Mouse (Mus musculus): ENCODE measurements around the gene Dhx40. TPM values are rescaled to one million over a fixed set of nuclear protein-coding genes. Genes with fewer than 3 reads are reported as not detected.
"Not testable (repeated sequence)": the region's sequence is repeated elsewhere in the genome, so short reads cannot be mapped to it uniquely, and the experiment has no call there.

The Dhx40 gene
- polyA plus RNA-seq, 1 experiment = 4.4 TPM

DNA sequence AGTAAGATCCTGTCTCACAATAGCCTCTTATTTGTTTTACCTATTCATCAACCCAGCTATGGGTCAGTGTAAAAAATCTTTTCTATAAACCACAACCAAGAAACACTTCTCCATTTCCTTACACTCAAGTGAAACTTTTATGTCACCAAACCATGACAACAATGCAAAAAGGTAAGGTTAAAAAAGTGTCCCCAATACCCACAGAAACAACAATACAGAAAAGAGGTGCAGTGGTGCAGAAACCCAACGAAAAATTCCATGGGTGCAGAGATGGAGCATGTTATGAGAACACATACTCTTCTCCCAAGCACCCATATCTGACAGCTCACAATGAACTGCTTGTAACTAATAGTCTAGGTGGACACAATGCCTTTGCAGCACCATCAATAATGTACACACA lies 13.4 kb downstream of the Dhx40 start:
- TF ChIP-seq CTCF (IDR thresholded peaks at IDR 0.05; ENCODE audit: insufficient read depth, low read length) (no peak), POLR2A (IDR thresholded peaks at IDR 0.05; ENCODE audit: borderline replicate concordance, extremely low read depth, low read depth, low read length) (no peak)
- no peak for DNase-seq
- 80% methylated on average over 1 of the region's 1 CpGs for WGBS
- H3K4me1 ChIP-seq (ENCODE audit: control insufficient read depth, insufficient read depth, low read length) = no peaks in the 10 kb centered on the region
- no peak overlapping the region for H3K4me3 ChIP-seq (replicated peaks; ENCODE audit: extremely low read depth, low read depth, low read length)

- not testable (repeated sequence) for H3K4me3 ChIP-seq (replicated peaks; ENCODE audit: extremely low read depth, low read depth, low read length); H3K4me1 ChIP-seq (ENCODE audit: control insufficient read depth, insufficient read depth, low read length); DNase-seq
- WGBS = 97% methylated on average over 5 of the region's 5 CpGs
These were observed 20.1 kb downstream of the Dhx40 start for GRCm38 (mm10) chr11:86787436-86787835.

DNA sequence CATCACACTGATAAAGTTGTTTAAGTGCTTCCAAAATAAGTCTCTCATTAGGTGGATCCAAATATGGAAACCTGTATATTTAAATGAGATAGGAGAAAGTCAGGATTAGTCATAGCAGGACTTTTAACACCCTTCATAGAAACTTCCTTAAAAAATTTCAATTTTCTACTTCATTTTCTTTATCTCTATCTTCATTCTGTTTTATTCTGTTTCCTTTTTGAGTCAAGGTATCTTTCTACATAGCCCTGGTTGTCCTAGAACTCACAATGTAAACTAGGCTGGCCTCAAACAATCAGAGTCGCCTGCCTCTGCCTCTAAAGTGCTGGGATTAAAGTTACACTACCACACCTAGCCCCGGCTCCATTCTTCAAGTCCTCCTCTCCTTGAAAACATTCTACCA lies 21.8 kb downstream of the Dhx40 start:
- DNase-seq = no peak
- WGBS = 98% methylated on average over 2 of the region's 2 CpGs
- Histone ChIP-seq H3K4me3 (replicated peaks; ENCODE audit: extremely low read depth, low read depth, low read length) (no peak overlapping the region), H3K4me1 (ENCODE audit: control insufficient read depth, insufficient read depth, low read length) (no peaks in the 10 kb centered on the region)
- no peak for TF ChIP-seq POLR2A (IDR thresholded peaks at IDR 0.05; ENCODE audit: borderline replicate concordance, extremely low read depth, low read depth, low read length)
- no peak for TF ChIP-seq CTCF (IDR thresholded peaks at IDR 0.05; ENCODE audit: insufficient read depth, low read length)

GRCm38 (mm10) chr11:86769884-86770283 lies 37.7 kb downstream of the Dhx40 start:
- DNase-seq = no peak
- WGBS = 62% methylated on average over 4 of the region's 4 CpGs
- Histone ChIP-seq H3K4me1 (ENCODE audit: control insufficient read depth, insufficient read depth, low read length) (peaks cover 8% of the 10 kb centered on the region), H3K4me3 (replicated peaks; ENCODE audit: extremely low read depth, low read depth, low read length) (no peak overlapping the region)
- no peak for TF ChIP-seq POLR2A (IDR thresholded peaks at IDR 0.05; ENCODE audit: borderline replicate concordance, extremely low read depth, low read depth, low read length)
- no peak for TF ChIP-seq CTCF (IDR thresholded peaks at IDR 0.05; ENCODE audit: insufficient read depth, low read length)

GRCm38 (mm10) chr11:86764501-86764900 lies 43.0 kb downstream of the Dhx40 start:
- DNase-seq = no peak
- 97% methylated on average over 2 of the region's 2 CpGs for WGBS
- TF ChIP-seq POLR2A (IDR thresholded peaks at IDR 0.05; ENCODE audit: borderline replicate concordance, extremely low read depth, low read depth, low read length) = no peak
- Histone ChIP-seq H3K4me1 (ENCODE audit: control insufficient read depth, insufficient read depth, low read length) (no peaks in the 10 kb centered on the region; the same call in 1 of the 2 replicates), H3K4me3 (replicated peaks; ENCODE audit: extremely low read depth, low read depth, low read length) (no peak overlapping the region)

DNA sequence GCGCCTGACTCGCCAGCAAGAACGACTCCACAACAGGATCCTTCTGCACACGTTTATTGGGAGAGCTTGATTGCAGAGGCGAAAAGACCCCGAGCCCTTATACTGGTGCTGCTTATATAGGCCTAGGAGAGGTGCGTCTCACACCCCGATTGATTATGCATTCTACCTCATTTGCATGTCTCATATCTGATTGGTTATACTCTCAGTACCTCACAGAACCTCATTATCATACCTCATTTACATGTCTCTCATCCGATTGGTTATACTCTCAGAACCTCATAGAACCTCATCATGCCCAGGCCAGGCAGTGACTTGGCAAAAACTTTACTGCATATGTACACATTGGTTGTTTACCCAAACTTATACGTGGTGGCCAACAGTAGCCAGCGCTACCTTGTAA lies 44.4 kb downstream of the Dhx40 start:
- not testable (repeated sequence) for DNase-seq
- WGBS = 95% methylated on average over 11 of the region's 11 CpGs

GRCm38 (mm10) chr11:86760357-86760756 lies 47.2 kb downstream of the Dhx40 start:
- Histone ChIP-seq H3K4me3 (replicated peaks; ENCODE audit: extremely low read depth, low read depth, low read length) (no peak overlapping the region), H3K4me1 (ENCODE audit: control insufficient read depth, insufficient read depth, low read length) (peaks cover 5% of the 10 kb centered on the region)
- no peak for DNase-seq
- TF ChIP-seq POLR2A (IDR thresholded peaks at IDR 0.05; ENCODE audit: borderline replicate concordance, extremely low read depth, low read depth, low read length) (no peak), CTCF (IDR thresholded peaks at IDR 0.05; ENCODE audit: insufficient read depth, low read length) (no peak)

More for the DNA sequence above, 44.4 kb downstream of the Dhx40 start:
- not testable (repeated sequence) for H3K4me3 ChIP-seq (replicated peaks; ENCODE audit: extremely low read depth, low read depth, low read length); H3K4me1 ChIP-seq (ENCODE audit: control insufficient read depth, insufficient read depth, low read length)

DNA sequence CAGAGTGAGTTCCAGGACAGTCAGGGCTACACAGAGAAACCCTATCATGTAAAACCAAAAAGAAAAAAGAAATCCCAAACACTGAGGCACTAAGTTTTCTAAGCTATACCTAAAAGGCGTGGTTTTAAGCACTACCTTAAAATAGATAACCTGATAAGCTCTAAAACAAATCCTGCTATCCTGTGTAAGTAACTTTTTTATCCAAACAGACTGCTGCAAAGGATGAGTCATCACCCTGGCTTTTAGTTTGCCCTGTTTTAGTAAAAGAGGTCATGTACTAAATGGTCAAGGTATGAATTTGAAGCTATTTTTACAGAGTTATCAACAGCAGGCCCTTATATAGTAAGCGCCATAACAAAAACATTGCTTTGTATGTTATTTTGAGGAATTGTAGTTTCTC lies 47.7 kb downstream of the Dhx40 start:
- TF ChIP-seq POLR2A (IDR thresholded peaks at IDR 0.05; ENCODE audit: borderline replicate concordance, extremely low read depth, low read depth, low read length) = no peak
- no peak for TF ChIP-seq CTCF (IDR thresholded peaks at IDR 0.05; ENCODE audit: insufficient read depth, low read length)
- no peak for DNase-seq
- peaks cover 5% of the 10 kb centered on the region for H3K4me1 ChIP-seq (ENCODE audit: control insufficient read depth, insufficient read depth, low read length)
- no peak overlapping the region for H3K4me3 ChIP-seq (replicated peaks; ENCODE audit: extremely low read depth, low read depth, low read length)
- WGBS = 88% methylated on average over 2 of the region's 2 CpGs

DNA sequence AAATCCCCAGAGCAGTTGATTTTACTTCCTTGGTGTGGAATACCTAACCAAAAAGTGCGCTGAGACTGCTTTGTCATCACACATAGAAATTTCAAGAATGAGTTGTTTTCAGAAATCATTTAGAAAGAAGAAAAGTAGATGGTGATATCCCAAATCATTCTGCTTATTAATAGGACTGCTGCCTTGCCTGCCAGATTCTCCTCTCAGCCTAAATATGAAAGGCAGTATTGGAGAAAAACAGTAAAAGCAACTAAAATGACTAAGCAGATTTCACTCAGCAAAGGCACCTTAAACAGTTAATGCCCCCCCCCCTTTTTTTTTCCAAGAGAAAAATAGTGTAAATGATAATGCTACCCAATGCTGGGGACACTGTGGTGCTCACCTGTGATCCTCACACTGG lies 48.3 kb downstream of the Dhx40 start:
- Histone ChIP-seq H3K4me1 (ENCODE audit: control insufficient read depth, insufficient read depth, low read length) (peaks cover 5% of the 10 kb centered on the region), H3K4me3 (replicated peaks; ENCODE audit: extremely low read depth, low read depth, low read length) (no peak overlapping the region)
- no peak for DNase-seq
- TF ChIP-seq POLR2A (IDR thresholded peaks at IDR 0.05; ENCODE audit: borderline replicate concordance, extremely low read depth, low read depth, low read length) (no peak), CTCF (IDR thresholded peaks at IDR 0.05; ENCODE audit: insufficient read depth, low read length) (no peak)
- 87% methylated on average over 1 of the region's 1 CpGs for WGBS

DNA sequence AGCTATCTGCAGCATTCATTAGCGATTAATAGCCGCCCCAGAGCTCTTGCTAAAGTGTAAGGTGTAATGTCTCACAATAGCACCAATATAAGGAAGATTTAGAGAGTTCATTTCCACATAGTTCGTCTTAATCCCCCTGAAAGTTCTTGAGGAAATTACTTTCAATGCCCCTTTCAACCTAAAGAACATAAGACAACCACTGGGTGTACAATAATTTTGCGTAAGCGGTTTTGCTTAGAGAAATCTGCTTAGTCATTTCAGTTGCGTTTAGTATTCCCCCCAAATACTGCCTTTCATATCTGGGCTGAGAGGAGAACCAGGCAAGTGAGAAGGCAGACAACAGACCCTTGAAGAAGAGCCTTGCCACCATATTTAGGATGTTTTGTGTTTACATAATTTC lies 49.0 kb downstream of the Dhx40 start:
- 20% methylated on average over 6 of the region's 6 CpGs for WGBS
- Histone ChIP-seq H3K4me1 (ENCODE audit: control insufficient read depth, insufficient read depth, low read length) (peaks cover 9% of the 10 kb centered on the region), H3K4me3 (replicated peaks; ENCODE audit: extremely low read depth, low read depth, low read length) (peak overlapping the region; percentile 99)
- DNase-seq = no peak
- TF ChIP-seq CTCF (IDR thresholded peaks at IDR 0.05; ENCODE audit: insufficient read depth, low read length) = no peak
- no peak for TF ChIP-seq POLR2A (IDR thresholded peaks at IDR 0.05; ENCODE audit: borderline replicate concordance, extremely low read depth, low read depth, low read length)
